Mouse (Mus musculus) bone marrow, adult 2 months (tissue): Measurements from ENCODE around the gene Birc5. TPM values are rescaled to one million over a fixed set of nuclear protein-coding genes. Genes with fewer than 3 reads are reported as not detected.

Experiments
- H3K27ac ChIP-seq: fragments of 200-500 bp; 2 replicates; pipeline ENCODE4 v1.5.1; 2012; ENCODE audit warnings: low read depth, mild to moderate bottlenecking, control low read depth, inconsistent platforms, low read length; ENCODE audit not compliant: control insufficient read depth, poor library complexity, insufficient read depth
- H3K4me1 ChIP-seq: fragments of 200-500 bp; 2 replicates; pipeline ENCODE4 v1.6.1; 2011; ENCODE audit warnings: low read length; ENCODE audit not compliant: control insufficient read depth, insufficient read depth
- H3K4me3 ChIP-seq: fragments of 200-500 bp; replicated peaks from 2 replicates; pipeline ENCODE3; 2011; ENCODE audit warnings: mild to moderate bottlenecking, low read depth, low read length, control low read depth; ENCODE audit not compliant: control insufficient read depth
- CTCF ChIP-seq: fragments of 200-500 bp; IDR thresholded peaks from 2 replicates; pipeline ENCODE4 v1.5.1; 2011; ENCODE audit warnings: low read length, control low read depth; ENCODE audit not compliant: control insufficient read depth, insufficient read depth
- POLR2A ChIP-seq: fragments of 200-500 bp; IDR thresholded peaks from 2 replicates; pipeline ENCODE4 v1.6.1; 2011; ENCODE audit warnings: low read depth, mild to moderate bottlenecking, control low read depth, low read length, borderline replicate concordance; ENCODE audit not compliant: control insufficient read depth
- WGBS: fragments of 180-500 bp; shearing (Covaris S2); methylation state at CpG from one replicate; pipeline ENCODE4 v1.1.7; 2018; 5-methylcytosine and 5-hydroxymethylcytosine counted together
- polyA plus RNA-seq: library from polyadenylated mRNA; stranded (reverse); fragments of >200 nt; gene quantifications from 2 replicates; pipeline ENCODE4 v1.2.4, GENCODE M21; 2011; ENCODE audit warnings: low replicate concordance; ENCODE audit not compliant: missing spikeins, insufficient read depth, insufficient read length

Birc5 gene
- polyA plus RNA-seq, 1 experiment: 403 TPM

DNA sequence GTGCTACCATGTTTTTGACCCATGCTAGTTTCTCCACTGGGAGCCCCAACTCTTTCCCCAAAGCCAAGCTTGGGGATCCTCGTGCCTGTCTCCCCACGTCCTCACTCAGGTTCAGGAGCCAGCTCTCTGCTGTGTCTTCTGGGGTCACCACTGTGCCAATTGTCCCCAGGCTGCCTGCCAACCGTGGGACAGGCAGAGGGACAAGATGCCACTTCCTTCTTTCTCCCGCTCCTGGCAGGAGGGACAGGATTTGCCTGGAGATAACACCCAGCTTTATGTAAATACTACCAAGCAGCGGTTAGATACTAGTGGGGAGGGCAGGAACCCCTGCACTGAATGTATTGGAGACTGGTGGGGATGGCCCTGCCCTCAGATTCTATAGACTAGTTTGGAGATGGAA, 35.2 kb upstream of the Birc5 start:
- 34% methylated on average over 5 of the region's 5 CpGs for WGBS
- peaks cover 11% of the 10 kb centered on the region for H3K4me1 ChIP-seq

DNA sequence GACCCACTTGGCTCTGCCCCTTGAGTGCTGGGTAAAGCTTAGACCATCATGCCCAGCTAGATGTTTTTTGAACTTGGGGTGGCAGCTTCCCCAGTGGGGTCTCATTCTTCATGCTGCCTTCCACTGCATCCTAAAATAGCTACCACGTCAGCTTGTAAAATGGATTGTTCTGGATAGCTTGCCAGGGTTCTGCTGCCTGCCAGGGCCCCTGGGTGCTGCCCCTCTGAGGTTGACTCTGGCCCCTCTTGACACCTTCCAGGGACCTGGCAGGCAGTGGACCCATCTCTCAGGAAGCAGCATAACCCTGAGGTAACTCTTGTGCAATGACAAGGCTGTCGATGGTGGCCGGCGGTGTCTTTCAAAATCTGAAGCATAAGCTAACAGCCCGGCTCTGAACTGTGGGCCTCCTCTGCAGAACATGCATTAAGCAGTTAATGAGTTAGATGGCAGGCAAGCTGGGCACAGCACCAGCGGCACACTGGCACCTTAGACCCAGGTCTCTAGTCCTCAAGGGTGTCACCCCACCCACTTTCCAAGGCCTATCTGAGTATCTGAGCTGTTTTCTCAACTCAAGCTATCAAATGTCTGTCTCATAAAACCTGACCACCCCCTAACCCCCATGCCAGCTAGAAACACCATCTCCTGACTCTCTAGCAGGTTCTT, 34.2 kb upstream of the Birc5 start:
- TF ChIP-seq POLR2A (no peak), CTCF (no peak)
- Histone ChIP-seq H3K4me1 (peaks cover 11% of the 10 kb centered on the region), H3K4me3 (no peak overlapping the region), H3K27ac (peak overlapping the region; percentile 66)
- WGBS: 42% methylated on average over 6 of the region's 6 CpGs

More for the DNA sequence above, 35.2 kb upstream of the Birc5 start:
- Histone ChIP-seq H3K4me3 (no peak overlapping the region), H3K27ac (no peak overlapping the region)
- TF ChIP-seq CTCF (no peak), POLR2A (no peak)

DNA sequence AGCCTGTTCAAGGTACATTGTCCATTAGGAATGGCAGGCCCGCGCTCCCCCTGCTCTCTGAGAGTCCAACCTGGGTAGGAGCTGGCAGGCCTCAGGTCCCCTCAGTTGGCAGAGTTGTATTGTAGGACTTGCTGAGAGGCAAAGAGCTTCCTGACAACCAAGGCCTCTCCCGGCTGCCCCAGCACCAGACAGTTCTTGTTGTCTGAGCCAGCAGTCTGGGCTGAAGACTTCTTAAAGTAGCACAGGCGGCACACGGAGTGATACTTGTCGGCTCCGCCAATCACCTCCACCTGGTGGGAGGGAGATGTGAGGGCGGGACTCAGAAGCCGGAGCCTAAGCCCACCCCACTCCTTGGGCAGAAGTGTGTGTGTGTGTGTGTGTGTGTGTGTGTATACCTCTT, 33.2 kb upstream of the Birc5 start:
- Histone ChIP-seq H3K27ac (peak overlapping the region; percentile 66), H3K4me3 (peak overlapping the region; percentile 8), H3K4me1 (peaks cover 11% of the 10 kb centered on the region)
- WGBS: 83% methylated on average over 9 of the region's 9 CpGs

DNA sequence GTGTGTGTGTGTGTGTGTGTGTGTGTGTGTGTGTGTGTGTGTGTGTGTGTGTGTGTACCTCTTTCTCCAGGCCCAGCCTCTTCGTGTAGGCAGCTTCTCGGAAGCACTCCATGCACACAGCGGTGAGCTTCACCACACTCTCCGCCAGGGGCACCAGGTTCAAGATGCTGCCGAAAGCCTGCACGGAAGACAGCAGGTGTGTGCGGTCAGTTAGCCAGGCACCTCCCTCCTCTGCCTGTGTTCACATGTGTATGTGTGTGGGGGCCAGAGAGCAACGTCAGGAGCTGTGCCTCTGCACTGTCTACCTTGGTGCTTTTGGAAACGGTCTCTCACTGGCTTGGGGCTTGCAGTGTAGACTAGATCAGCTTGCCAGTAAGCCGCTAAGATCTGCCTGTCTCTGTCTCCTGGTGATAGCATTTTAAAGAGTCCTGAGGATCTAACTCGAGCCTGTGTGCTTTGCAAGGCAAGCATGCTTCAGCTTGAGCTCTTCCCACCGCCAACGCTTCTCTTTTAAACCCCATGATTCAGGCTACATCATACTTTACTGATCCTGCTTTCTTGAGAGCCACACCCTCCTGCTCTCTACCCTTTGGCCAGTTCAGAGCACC, 32.6 kb upstream of the Birc5 start:
- no peak overlapping the region for H3K4me3 ChIP-seq
- WGBS: 88% methylated on average over 13 of the region's 13 CpGs
- no peak overlapping the region for H3K27ac ChIP-seq
- TF ChIP-seq CTCF (no peak), POLR2A (no peak)
- peaks cover 9% of the 10 kb centered on the region for H3K4me1 ChIP-seq

DNA sequence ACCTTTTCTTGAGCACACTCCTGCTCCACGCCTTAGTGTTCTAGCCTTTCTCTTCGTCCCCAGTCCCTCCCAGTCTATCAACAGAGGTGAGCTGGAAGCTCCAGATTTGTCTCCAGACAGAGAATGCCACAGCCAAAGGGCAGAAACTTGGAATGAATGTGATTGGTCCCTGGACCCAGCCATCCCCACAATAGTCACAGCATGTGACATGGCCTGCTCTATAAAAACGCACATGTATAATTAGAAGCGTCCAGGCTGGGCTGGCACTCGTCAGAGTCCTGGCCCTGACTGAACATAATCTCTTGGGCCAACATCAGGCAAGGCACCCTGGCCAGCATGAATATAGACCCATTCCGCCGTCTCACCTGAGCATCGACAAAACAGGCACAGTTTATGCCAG, 30.0 kb upstream of the Birc5 start:
- TF ChIP-seq CTCF (no peak), POLR2A (no peak)
- Histone ChIP-seq H3K4me1 (peaks cover 4% of the 10 kb centered on the region), H3K27ac (no peak overlapping the region), H3K4me3 (no peak overlapping the region)
- WGBS: 87% methylated on average over 8 of the region's 8 CpGs

DNA sequence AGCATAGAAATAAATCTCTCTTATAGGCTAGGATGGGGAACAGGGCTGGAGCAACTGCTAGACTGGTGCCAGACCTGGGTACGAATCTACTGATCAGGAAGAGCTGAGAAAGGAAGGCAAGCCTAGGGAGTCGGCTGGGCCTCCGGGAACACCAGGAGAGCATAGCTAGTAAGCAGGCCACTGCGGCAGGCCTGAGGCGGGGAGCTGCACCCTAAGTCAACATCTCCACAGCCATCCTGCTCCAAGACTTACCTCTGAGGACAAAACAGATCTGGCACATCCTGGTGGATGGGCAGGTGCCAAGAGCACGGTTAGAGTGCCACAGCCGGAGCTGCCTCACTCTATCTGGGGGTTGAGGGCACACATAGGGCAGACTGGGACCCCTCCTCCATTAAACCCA, 28.9 kb upstream of the Birc5 start:
- 95% methylated on average over 7 of the region's 7 CpGs for WGBS
- no peak overlapping the region for H3K4me3 ChIP-seq
- no peak overlapping the region for H3K27ac ChIP-seq
- TF ChIP-seq POLR2A (no peak), CTCF (no peak)
- H3K4me1 ChIP-seq: peaks cover 2% of the 10 kb centered on the region

DNA sequence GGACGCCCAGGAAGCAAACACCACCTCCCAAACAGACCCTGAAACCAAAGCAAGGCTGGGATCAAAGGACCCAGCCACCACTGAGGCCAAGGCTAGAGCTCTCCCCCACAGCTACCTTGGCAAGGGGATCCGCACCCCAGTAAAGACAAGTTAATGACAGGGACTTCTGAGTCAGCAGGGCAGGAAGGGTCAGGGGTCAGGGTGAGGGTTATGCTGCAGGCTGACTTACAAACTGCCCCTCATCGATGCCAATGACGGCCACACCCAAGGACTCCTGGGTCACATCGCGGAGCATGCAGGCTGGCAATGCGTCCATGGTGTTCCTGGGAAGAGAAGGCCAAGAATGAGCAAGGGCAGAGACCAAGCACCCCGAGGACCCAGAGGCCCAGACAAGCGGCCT, 27.2 kb upstream of the Birc5 start:
- TF ChIP-seq CTCF: no peak
- TF ChIP-seq POLR2A: no peak
- WGBS: 95% methylated on average over 9 of the region's 9 CpGs
- Histone ChIP-seq H3K4me3 (no peak overlapping the region), H3K27ac (no peak overlapping the region), H3K4me1 (peaks cover 2% of the 10 kb centered on the region)

DNA sequence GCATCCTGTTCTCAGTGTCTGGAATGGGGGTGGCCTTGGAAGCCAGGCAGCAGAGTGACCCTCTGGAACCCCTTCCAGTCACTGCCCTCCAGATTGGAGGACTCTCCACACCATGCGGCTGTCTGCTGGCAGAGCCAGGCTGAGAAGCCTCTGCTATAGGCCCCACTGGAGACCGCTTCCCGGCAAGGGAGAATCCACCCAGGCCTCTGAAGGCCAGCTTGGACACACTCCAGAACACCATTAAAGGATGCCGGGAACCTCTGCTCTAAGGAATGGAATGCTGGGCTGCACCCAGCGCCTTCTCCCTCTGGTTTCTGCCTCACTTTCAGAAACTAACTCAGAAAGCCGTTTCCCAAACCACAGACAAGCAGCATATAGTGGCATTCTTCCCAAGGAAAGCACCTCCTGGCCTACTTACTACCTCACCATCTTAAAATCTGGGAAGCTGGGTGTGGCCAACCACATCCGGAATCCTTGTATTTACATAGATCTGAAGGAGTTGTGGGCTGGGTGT, 26.3 kb upstream of the Birc5 start:
- Histone ChIP-seq H3K27ac (no peak overlapping the region), H3K4me1 (peaks cover 5% of the 10 kb centered on the region)
- WGBS: 95% methylated on average over 7 of the region's 7 CpGs

DNA sequence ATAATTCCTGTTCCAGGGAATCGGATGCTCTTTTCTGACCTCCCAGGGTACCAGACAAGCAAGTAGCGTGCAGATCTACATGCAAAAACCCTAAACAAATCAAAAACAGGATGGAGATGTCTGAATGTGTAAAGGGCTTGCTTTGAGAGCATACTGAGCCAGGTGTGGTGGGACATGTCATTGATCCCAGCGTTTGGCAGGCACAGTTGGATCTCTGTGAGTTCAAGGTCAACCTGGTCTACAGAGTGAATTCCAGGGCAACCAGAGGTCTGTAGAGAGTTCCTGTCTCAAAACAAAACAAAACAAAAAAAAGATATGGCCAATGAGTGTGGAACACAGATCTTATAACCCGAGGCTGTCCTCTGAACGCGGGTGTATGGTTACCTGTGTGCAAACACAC, 25.6 kb upstream of the Birc5 start:
- TF ChIP-seq CTCF: no peak
- no peak for TF ChIP-seq POLR2A
- WGBS: 89% methylated on average over 6 of the region's 6 CpGs
- Histone ChIP-seq H3K27ac (no peak overlapping the region), H3K4me1 (peaks cover 6% of the 10 kb centered on the region), H3K4me3 (no peak overlapping the region)

More for the DNA sequence above, 26.3 kb upstream of the Birc5 start:
- no peak overlapping the region for H3K4me3 ChIP-seq
- TF ChIP-seq CTCF: no peak
- TF ChIP-seq POLR2A: 0 out of 2 replicates have a peak, but pooled peaks have one; percentile 14
